Mouse (Mus musculus): ENCODE data around the gene Isoc2a.

Isoc2a gene

GRCm38 (mm10) chr7:4933103-4933502 is 56.1 kb downstream of the Isoc2a start:
- Histone ChIP-seq H3K27me3 (ENCODE audit: control insufficient read depth, insufficient read depth, low read length, poor library complexity, severe bottlenecking) (no peaks in the 10 kb centered on the region), H3K36me3 (ENCODE audit: control insufficient read depth, insufficient read depth, low read length, poor library complexity, severe bottlenecking) (no peaks in the 10 kb centered on the region)
- no peak for DNase-seq (ENCODE audit: low read depth, low spot score)

GRCm38 (mm10) chr7:4934160-4934914 is 57.4 kb downstream of the Isoc2a start:
- no peaks in the 10 kb centered on the region for H3K36me3 ChIP-seq (ENCODE audit: control insufficient read depth, insufficient read depth, low read length, poor library complexity, severe bottlenecking)
- DNase-seq (ENCODE audit: low read depth, low spot score) = no peak
- H3K27me3 ChIP-seq (ENCODE audit: control insufficient read depth, insufficient read depth, low read length, poor library complexity, severe bottlenecking) = no peaks in the 10 kb centered on the region

- H3K27me3 ChIP-seq (ENCODE audit: control insufficient read depth, insufficient read depth, low read length, poor library complexity, severe bottlenecking) = no peaks in the 10 kb centered on the region
- no peak for DNase-seq (ENCODE audit: low read depth, low spot score)
- no peaks in the 10 kb centered on the region for H3K36me3 ChIP-seq (ENCODE audit: control insufficient read depth, insufficient read depth, low read length, poor library complexity, severe bottlenecking)
Measured at GRCm38 (mm10) chr7:4936832-4937231, 59.9 kb downstream of the Isoc2a start.

GRCm38 (mm10) chr7:4937392-4937791 is 60.4 kb downstream of the Isoc2a start:
- H3K27me3 ChIP-seq (ENCODE audit: control insufficient read depth, insufficient read depth, low read length, poor library complexity, severe bottlenecking) = no peaks in the 10 kb centered on the region
- H3K36me3 ChIP-seq (ENCODE audit: control insufficient read depth, insufficient read depth, low read length, poor library complexity, severe bottlenecking) = no peaks in the 10 kb centered on the region
- no peak for DNase-seq (ENCODE audit: low read depth, low spot score)

- DNase-seq (ENCODE audit: low read depth, low spot score) = peak; percentile 85
- H3K27me3 ChIP-seq (ENCODE audit: control insufficient read depth, insufficient read depth, low read length, poor library complexity, severe bottlenecking) = no peaks in the 10 kb centered on the region
- H3K36me3 ChIP-seq (ENCODE audit: control insufficient read depth, insufficient read depth, low read length, poor library complexity, severe bottlenecking) = no peaks in the 10 kb centered on the region
Measured at GRCm38 (mm10) chr7:4938456-4938855, 61.5 kb downstream of the Isoc2a start.

GRCm38 (mm10) chr7:4940068-4940479 is 63.1 kb downstream of the Isoc2a start:
- Histone ChIP-seq H3K36me3 (ENCODE audit: control insufficient read depth, insufficient read depth, low read length, poor library complexity, severe bottlenecking) (no peaks in the 10 kb centered on the region), H3K27me3 (ENCODE audit: control insufficient read depth, insufficient read depth, low read length, poor library complexity, severe bottlenecking) (no peaks in the 10 kb centered on the region)
- DNase-seq (ENCODE audit: low read depth, low spot score) = peak; percentile 91

- no peak for DNase-seq (ENCODE audit: low read depth, low spot score)
- H3K27me3 ChIP-seq (ENCODE audit: control insufficient read depth, insufficient read depth, low read length, poor library complexity, severe bottlenecking) = no peaks in the 10 kb centered on the region
- no peaks in the 10 kb centered on the region for H3K36me3 ChIP-seq (ENCODE audit: control insufficient read depth, insufficient read depth, low read length, poor library complexity, severe bottlenecking)
Measured at GRCm38 (mm10) chr7:4942673-4943072, 65.7 kb downstream of the Isoc2a start.

- H3K36me3 ChIP-seq (ENCODE audit: control insufficient read depth, insufficient read depth, low read length, poor library complexity, severe bottlenecking) = no peaks in the 10 kb centered on the region
- peak; percentile 98 for DNase-seq (ENCODE audit: low read depth, low spot score)
- H3K27me3 ChIP-seq (ENCODE audit: control insufficient read depth, insufficient read depth, low read length, poor library complexity, severe bottlenecking) = no peaks in the 10 kb centered on the region
Measured at GRCm38 (mm10) chr7:4943223-4943815, 66.4 kb downstream of the Isoc2a start.
